In genomic region chr2:119034656-119035396, GRCm38 (mm10) we compare ENCODE assay signal across 1 mouse cellular context.
TF ChIP-seq lines count a peak whose summit lies in the region.

TSS of gene Rpusd2 (plus strand) at chr2:119034790.

TF ChIP-seq in CH12.LX, 34 proteins besides CTCF, POLR2A, EP300 and RAD21 (continued from another document):
- no peak for TF ChIP-seq JUN (IDR thresholded peaks at IDR 0.05; ENCODE audit: insufficient read depth, low read depth, low read length)
- no peak for TF ChIP-seq RCOR1 (conservative IDR thresholded peaks at IDR 0.05; ENCODE audit: low read depth, low read length)
- TF ChIP-seq KAT2A (IDR thresholded peaks at IDR 0.05; ENCODE audit: insufficient replicate concordance, low read length): 0 out of 2 replicates have a peak, but pooled peaks have one; percentile 59
- TF ChIP-seq ZC3H11A (IDR thresholded peaks at IDR 0.05; ENCODE audit: low read depth, low read length): no peak
- TF ChIP-seq ZNF384 (IDR thresholded peaks at IDR 0.05; ENCODE audit: low read depth, low read length): no peak
- TF ChIP-seq NRF1 (IDR thresholded peaks at IDR 0.05; ENCODE audit: low read depth, low read length): peak; percentile 59
- peak; percentile 85 for TF ChIP-seq TBP (conservative IDR thresholded peaks at IDR 0.05; ENCODE audit: low read depth, low read length)
- TF ChIP-seq MAFK (IDR thresholded peaks at IDR 0.05; ENCODE audit: insufficient replicate concordance, low read length): no peak
- no peak for TF ChIP-seq CHD1 (IDR thresholded peaks at IDR 0.05; ENCODE audit: low read depth, low read length)
- peak; percentile 52; the same call in 1 of the 2 replicates for TF ChIP-seq USF2 (conservative IDR thresholded peaks at IDR 0.05; ENCODE audit: low read depth, low read length)
- TF ChIP-seq SIN3A (IDR thresholded peaks at IDR 0.05; ENCODE audit: low read length): peak; percentile 99
- peak; percentile 82; the same call in 1 of the 2 replicates for TF ChIP-seq ZMIZ1 (IDR thresholded peaks at IDR 0.05; ENCODE audit: low read depth, low read length)
